Mouse (Mus musculus) thymus, postnatal 36 days (tissue): ENCODE measurements at regions not wholly inside any gene's neighbourhood (a gene's known extent, or its start where the extent isn't known, plus 50 kb on each side); places are given as distances from the start of the nearest gene placed in this dataset.

Source experiments
- DNase-seq, 2 experiments: peaks; one replicate each; pipeline ENCODE4 v3.0.0; 2022; ENCODE audit warnings: mixed read lengths in 2 of 2

DNA sequence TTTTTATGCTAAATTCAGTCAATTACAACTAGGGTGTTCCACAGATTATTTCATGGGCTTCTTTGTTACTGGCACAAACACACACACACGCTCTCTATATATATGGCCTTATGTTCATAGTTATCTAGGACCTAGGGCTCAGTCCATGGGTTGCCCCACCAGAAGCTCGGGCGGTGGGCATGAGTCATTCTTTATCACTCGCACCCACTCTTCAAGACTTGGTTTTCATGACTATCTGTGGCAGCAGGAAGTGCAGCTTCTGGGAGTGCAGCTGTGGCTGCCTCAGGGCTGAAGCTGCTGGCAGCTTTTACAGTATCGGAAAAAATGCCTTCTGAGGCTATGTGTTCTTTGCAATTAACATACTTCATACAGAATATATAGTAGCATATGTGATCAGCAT, 198.7 kb downstream of the Ipo11 start:
- no peak for DNase-seq

DNA sequence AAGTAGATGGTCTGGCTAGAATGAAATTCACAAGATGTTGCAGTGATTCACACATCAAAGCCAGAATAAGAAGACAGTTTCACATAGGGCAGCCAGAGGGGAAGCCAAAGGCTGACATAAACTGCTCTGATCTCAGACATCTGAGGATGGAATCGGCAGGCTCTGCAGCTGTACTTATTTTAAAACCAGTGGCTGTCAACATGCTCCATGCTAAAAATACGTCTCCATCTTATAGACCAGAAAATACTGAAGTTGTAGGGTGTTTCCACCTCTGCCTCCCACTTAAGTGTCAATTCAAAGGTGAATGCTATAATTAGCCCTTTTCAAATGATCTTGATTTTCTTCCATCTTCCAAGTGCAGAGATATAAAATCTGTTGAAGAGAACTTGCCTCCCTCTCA, 202.4 kb downstream of the Ipo11 start:
- no peak for DNase-seq

DNA sequence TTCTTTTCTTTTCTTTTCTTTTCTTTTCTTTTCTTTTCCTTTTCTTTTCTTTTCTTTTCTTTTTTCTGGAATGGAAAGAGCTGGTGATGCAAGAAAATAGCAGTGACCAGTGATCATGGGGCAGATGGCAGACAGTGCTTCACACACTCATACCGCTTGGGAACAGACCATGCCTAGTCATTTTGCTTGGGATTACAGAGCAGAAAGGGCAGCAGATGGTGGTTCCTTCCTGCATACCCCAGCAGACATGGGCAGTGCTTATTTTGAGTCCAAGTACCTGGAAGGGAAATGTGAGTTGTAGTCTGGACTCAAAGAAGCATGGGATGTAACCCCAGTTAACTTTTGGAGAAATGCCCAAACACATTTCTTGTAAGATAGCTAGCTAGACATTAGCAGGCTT, 203.9 kb downstream of the Ipo11 start:
- no peak for DNase-seq

DNA sequence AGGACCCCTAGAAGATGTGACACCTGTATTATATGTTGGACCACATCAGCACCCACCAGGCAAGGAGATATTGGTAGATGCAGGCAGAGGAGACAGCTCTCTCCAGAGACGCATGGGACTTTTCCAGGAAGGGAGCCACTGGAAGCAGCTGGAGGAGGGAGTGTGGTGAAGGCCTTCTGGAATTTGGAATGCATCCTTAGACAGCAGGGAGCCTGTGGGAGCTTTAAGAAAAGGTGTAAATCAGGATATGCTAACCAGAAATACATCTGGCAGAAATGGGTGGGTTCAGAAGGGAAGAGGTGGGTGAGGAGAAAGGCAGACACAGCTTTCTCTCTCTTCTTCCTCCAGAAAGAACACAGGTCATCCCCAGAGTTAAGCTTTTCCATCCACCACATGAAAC, 213.4 kb downstream of the Ipo11 start:
- no peak for DNase-seq

DNA sequence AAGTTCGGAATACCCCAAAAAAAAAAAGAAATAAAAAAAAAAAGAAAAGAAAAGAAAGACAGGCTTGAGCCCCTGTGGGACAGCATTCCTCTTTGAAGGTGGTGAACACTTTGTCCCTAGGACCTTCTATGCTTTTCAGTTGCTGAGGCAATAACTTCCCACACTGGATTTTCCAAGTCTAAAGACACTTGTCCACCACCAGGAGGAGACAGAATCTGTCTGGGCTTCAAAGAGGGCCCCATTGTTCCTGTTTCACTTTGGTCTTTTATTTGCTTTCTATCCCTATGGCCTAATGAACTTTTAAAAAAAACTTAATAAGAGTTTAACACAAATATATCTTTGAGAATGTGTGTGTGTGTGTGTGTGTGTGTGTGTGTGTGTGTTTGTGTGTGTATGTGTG, 215.6 kb downstream of the Ipo11 start:
- DNase-seq = no peak

DNA sequence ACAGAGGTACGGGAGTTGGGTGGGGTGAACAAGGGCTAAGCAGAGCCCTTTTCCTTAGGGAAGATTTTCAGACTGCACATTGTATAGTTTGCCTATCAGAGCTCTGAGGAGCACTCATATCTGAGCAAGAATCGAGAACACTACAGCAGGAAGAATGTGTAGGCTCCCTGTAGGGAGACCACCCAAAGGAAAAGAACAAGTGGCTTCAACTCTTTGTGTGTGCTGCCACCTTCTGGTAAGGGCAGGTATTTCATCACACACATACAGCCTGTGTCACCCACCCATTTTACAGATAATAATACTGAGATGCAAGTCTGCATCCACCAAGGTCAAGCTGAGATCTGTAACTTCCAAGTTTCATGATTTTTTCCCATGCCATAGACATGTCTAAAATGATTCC, 221.0 kb downstream of the Ipo11 start:
- DNase-seq = peak; percentile 9 to 11

DNA sequence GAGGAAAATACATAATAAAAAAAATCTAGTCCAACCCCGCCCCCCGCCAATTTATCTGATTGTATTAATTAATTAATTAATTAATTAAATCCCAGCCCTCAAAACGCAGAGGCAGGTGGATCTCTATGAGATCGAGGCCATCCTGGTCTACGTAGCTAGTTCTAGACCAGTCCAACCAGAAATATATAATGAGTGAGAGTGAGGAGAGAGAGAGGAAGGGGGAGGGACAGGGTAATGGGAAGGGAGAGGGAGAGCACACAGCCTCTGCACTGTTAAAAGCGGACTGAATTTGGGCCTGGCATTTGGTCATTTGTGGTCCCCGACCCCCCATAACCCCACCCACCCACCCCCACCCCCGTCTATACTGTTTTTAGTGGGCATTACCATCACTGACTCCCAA, 221.5 kb downstream of the Ipo11 start:
- no peak for DNase-seq

DNA sequence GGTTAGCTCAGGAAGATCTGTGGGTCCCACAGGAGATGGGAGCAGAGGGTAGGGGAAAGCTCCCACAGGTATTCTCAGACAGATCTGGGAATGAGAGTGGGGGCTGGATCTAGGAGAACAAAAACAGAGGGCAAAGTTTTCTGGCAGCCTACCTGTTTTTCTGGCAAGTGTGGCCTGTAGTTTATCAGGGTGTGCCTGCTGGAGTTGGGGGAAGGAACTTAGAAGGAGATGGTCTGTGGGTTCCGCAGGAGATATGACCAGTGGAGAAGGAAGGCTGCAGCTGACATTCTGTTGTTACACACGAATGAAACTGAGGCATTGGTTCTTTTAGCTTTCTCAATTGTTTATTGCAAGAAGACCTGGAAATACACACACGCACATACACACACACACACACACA, 226.2 kb downstream of the Ipo11 start:
- DNase-seq = no peak

DNA sequence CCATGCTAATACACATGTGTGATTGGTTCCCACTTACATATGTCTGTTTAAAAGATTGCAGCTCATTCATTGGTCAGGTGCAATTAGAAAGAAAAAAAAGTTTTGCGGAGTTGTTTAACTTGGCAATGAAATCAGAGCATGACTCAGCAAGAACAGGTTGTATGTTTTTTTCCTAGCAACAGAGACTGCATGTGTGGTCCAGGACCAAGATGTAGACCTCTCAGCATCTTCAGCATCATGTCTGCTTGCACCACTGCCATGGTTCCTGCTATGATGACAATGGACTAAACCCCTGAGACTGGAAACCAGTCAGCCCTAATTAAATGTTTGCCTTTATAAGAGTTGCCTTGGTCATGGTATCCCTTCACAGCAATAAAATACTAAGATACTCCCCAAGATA, 236.4 kb downstream of the Ipo11 start:
- DNase-seq = no peak

DNA sequence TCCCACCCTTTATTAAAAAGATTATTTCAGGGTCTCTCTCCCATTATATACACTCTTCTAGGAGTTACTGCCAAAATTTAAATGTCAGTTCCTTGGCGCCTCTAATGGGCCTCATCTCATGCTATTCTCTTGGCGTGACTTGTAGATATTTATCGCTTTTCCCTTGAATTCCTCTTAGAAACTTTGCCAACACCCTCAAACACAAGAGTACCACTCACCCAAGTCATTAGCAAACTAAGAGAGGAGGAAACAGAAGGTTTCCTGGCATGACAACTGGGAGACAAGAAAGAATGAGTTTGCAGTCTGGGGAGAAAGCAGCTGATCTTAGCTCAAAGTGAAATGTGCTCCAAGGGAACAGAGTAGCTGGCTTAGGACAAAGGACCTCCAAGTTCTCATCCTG, 236.8 kb downstream of the Ipo11 start:
- no peak for DNase-seq

DNA sequence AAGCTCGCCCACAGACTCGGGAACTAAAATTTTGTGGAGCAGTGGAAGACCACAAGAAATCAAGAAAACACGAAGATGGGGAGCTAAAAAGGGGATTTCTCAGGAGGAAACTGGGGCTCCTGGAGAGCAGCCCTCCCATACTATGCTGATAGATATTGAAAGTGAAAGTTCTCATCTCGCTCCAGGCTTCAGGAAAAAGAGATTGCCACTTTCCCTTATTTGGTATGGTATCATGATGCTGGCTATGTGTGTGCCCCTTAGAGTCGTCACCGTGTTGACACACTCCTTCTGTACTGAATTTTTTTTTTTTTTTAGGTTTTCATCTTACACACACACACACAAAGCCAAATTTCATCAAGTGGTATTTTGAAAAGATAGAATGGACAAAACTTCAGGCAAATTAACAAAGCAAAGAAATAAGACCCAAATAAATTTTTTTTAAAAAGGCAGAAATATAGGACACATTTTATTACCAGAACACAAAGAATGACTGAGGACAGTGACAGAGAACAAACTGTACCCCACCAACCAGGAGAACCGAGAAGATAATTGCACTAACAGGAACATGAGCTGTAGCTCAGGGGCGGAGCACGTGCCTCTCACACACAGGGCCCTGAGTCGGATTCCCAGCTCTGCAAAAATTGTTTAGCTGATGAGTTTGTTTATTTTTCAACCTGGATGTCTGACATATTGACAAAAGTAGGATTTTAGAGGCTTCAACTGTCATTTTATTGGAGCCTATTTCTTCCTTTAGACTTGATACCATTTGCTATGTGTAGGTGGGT, 244.8 kb downstream of the Ipo11 start:
- DNase-seq = no peak

DNA sequence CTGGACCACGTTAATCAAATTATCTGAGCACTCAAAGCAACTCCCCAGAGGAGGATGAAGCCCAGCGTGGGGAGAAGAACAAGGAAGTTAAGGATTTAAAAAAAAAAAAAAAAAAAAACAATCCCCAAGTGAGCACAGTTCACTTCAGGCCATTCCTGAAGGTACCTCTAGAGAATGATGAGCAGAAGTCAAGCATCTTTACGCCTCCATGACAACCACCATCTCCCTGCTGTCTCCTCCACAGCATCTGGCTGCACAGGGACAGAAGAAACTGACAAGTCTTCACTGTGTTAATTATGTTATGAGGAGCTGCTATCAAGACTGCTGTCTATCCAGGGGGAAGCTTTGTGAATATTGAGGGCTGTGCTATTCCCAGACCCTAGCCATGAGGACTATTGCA, 246.6 kb downstream of the Ipo11 start:
- no peak for DNase-seq

DNA sequence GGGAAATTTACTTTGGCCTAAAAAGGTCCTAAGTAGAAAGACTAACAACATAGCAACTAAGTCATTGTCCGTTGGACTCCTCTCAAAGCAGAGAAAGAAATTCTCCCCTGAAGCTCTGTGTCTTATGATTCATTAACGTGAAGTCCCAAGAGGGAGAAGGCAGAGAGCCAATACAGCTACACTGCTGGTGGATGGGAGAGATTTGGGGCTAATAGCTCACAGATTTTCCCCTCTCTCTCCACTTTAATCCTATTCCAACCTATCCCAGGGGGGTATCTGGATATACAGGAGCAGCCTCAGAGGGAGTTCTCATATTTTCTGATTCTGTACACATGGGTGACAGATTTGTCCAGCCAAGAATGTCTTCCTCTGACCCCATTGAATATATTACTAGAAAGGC, 247.1 kb downstream of the Ipo11 start:
- DNase-seq = no peak

DNA sequence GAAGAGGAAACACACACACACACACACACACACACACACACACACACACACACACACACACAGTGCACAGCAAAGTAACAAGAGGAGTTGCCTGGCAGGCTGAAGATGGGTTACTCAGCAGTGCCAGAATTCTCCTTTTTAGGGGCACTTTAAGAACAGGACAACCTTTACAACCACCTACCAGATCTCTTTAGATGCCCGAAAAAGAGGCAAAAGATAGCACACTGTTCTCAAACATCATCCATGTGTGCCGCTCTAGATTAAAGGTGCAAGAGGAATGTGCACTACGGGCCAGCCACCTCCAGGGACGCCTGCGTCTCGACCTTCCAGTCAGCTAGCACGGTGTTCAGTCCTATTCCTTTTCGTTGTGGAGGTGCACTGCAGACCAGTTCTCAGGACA, 247.7 kb downstream of the Ipo11 start:
- no peak for DNase-seq

DNA sequence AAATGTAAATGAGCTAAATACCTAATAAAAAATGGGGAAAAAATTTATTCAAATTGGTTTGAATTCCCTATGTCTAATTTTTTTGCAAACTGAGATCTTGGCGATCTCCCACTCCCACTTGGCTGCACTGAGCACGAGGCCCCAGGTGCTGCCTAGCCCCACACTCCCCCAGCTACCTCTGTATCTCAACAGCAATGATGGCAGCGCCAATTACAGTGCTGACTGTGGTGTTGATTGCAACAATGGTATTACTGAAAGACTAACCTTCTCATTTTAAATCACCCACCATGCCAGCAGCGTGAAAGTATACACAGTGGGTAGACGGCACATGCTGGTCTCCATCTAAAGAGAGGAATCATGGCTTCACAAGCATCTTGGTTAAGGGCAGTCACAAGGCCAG, 267.1 kb downstream of the Ipo11 start:
- no peak for DNase-seq

DNA sequence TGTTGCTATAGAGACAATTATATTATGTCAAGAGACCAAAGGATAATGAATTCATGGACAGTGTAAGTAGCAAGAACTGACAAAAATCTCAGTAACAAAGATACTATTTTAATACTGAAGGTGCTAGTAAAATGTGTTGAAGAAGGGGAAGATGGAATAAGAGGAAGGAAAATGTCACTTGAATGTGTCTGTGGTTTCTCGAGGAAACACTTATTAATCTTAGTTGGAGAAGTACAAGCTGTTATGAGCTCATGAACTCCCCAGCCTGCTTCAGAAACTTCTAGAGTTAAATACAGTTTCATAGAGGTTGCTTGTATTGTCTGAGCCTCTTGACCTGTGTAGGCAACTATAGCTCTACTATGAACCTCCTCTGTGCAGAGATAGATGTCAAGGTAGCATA, 274.6 kb downstream of the Ipo11 start:
- no peak for DNase-seq

DNA sequence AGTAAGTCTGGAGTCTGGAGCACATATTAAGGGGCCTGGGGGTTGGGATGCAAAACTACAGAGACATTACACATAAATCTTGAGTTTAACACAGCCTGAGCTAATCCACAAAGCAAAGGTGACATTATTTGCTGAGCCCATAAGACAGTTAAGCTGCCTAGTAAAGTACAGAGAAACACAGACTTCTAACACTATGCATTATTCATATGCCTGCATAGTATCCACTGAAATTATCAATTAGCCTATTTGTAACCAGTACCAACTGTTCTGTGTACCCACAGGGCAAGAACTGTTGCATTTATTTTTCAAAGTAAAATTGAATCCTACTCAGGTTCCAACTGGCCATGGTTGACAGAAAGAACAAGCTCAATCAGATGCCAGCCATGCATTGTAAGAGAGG, 287.4 kb downstream of the Ipo11 start:
- no peak for DNase-seq

DNA sequence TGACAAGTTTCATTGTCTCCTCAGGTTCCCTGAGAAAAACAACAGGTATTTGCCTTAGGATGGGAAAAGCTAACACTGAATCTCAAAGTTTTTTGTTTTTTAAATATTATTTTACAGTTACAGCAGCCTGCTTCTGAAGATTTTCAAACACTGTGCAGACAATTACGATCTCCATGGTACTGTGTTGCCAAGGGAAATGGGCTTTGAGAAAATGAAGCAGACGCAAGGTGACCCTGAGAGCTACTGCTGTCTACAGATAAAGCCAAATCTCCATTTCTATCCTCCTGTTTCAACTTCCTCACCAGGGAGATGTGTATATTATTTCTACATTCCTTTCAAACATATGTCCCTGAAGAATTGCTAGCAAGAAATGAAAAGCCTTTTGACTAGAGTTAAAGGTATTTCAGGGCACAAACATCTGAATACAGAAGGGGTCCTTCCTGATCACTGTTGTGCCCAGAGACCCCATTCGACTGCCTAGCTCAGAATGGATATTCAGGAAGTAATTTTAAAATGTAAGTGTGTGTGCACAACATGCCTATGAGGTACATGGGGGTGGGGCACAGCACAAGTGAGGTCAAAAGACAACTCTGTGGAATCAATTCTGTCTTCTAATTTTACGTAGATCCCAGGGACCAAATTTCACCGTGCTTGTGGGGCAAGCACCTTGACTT, 293.3 kb downstream of the Ipo11 start:
- no peak for DNase-seq

DNA sequence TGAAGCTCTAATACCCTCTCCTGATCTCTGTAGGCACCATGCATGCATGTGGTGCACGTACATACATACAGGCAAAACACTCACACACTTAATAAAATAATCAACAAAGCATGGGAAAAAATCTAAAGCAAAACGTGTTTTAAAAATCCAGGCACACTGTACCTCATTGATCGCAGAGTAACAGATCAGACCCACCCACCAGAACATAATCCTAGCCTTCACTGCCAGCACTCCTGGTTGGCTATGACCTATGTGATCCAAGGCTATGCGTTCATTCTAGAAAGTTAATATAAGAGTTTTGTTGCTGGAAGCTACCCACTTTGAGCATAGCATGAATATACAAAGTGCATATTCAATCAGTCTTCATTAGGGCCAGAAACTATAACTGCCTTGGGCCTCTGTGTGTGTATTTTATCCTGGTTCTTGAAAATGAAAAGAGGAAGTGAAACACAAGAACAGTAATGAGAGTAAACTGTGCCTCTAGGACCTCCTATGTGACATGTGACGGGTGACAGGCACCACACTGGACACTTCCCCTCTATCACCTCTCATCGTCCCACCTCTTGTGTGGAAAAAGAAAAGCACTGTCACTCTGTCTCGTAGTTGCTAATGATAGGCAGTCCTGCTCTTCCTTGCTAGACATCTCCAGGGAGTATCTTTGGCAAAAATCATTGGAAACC, 297.9 kb downstream of the Ipo11 start:
- no peak for DNase-seq

DNA sequence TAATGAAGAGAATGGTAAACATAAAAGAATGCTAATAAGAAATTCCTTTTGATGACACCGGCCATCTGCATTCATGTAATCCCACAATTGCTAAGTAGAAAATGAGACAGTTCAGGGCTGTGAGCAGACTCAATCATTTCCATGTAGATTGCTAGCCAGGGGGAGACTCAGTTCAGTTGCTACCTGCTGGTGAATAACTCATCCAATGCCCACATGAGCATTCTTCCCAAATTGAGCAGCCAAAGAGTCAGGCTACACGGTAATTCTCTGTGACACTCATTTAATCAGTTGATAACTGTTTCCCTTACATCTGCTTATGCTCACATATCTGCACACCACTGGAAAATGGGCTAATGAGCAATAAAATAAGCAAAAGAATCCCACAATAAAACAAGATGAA, 345.0 kb downstream of the Ipo11 start:
- DNase-seq = no peak

DNA sequence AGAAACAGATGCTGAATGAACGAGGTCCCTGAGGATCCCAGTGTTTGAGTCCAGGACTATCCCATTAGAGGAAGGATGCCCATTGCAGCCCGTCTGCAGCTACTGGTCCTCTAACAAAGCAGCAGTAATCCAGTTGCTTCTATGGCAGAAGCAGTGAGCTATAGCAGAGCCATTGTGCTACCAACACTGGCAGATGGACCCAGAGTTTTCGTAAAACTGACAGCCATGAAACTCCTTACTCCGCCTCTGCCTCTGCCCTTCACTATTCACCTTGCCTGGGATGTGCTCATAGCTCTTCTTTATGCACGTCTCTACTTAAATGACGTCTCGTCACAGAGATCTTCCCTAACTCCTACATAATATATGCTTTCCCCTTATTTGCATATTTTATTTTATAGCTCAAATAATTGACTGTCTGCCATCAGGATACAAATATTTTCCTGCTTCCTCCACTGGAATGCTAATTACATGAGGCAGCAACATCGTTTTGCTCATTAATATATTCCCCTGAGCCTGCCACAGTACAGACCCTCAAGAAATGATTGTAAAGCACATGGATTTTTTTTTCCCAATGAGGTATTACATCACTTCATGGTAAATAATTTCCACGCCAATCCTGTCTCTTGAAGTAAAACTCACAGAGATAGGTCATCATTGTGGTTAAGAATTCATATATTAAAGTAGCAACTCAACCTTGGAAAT, 368.9 kb downstream of the Ipo11 start:
- DNase-seq = no peak

DNA sequence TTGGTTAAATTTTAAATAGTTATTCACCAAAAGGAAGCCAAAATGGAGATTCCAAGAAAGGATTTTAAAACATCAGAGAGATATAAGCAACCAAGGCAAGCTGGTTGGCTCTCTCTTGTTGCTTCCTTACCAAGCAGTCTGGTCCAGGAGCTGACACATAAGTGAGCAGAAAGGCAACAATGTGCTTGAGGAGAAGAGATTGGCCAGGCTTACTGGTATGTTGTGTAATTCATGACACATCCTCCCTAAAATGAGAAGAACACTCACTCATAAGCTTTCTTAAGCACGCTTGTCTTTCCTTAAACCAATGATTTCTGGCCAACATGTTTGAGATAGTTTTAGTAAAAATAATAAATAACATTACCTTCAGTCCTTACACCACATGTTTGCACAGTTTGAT, 374.2 kb downstream of the Ipo11 start:
- no peak for DNase-seq

DNA sequence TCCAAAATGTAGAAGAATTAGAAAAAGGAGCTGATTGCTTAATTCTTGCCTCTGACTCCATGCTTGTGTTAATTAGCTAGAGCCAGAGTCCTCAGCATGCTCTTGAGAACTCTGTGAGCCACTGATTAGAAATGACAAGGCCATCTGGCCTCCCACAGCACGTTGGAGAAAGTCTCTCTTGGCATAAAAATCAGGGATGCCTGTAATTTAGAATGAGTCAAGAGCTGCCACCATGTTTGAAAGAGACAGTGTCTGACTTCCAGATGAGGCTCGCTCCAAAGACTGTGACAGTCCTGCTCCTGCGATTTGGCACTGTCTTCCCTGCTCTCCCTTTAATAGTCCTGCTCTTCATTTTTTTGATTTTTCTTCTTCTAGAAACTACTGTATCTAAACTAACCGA, 374.6 kb downstream of the Ipo11 start:
- DNase-seq = no peak
